18 mouse cellular contexts compared by ENCODE assay signal in genomic region chr17:46277586-46277985, GRCm38 (mm10). TPM values are rescaled to one million over a fixed set of nuclear protein-coding genes. Genes with fewer than 3 reads are reported as not detected.
A peak's percentile ranks its signal among the peaks of the same experiment; 100 is the strongest.
DNase-seq lines count a peak whose midpoint lies in the region; TF ChIP-seq lines count a peak whose summit lies in the region.
"Had no signal": no experiment of that assay in that cellular context is flagged by ENCODE, and none has a peak within 500 bp of the region (broad histone marks: within the 10 kb centered on the region; RNA-seq: fewer than 3 reads in every experiment).

No protein-coding gene starts in this region.

- H3K4me1 ChIP-seq in heart, adult 2 months (ENCODE audit: control insufficient read depth, insufficient read depth, low read length): peaks cover 13% of the 10 kb centered on the region; the same call in 1 of the 2 replicates

- intact Hi-C loops in heart, adult 2 months (cut with DNase I): no loop called here
- intact Hi-C loops in heart, postnatal 10 days (cut with DNase I): no loop called here

- no peak overlapping the region for H3K9ac ChIP-seq in heart, adult 2 months (ENCODE audit: low read depth, low read length)
- H3K9ac ChIP-seq: liver, postnatal 0 days had no signal

- no peak for TF ChIP-seq POLR2A in heart, adult 2 months (IDR thresholded peaks at IDR 0.05; ENCODE audit: insufficient read depth, low read depth, low read length)

- no peak overlapping the region for H3K4me3 ChIP-seq in heart, adult 2 months
- H3K4me3 ChIP-seq: forebrain, embryonic 10.5 days had no signal

- H3K36me3 ChIP-seq in heart, adult 2 months (ENCODE audit: control insufficient read depth, insufficient read depth, low read length): peaks cover 14% of the 10 kb centered on the region

- peaks cover 4% of the 10 kb centered on the region for H3K79me2 ChIP-seq in heart, adult 2 months (replicated peaks; ENCODE audit: control insufficient read depth, insufficient read depth, low read length)

- WGBS in heart, adult 2 months: 50% methylated on average over 4 of the region's 4 CpGs

- TF ChIP-seq EP300 in heart, adult 2 months (IDR thresholded peaks at IDR 0.05; ENCODE audit: insufficient read depth, low read depth, low read length): no peak

- peak overlapping the region; percentile 57 for H3K27ac ChIP-seq in heart, adult 2 months

- no peak for TF ChIP-seq CTCF in heart, adult 2 months (IDR thresholded peaks at IDR 0.05)

- H3K27me3 ChIP-seq in heart, adult 2 months (ENCODE audit: control insufficient read depth, insufficient read depth, low read length): no peaks in the 10 kb centered on the region

- no peak for DNase-seq in heart, adult 2 months
- DNase-seq in heart, postnatal 10 days: no peak
- DNase-seq in 3134 (ENCODE audit: extremely low read depth, insufficient read length, low spot score): peak; percentile 77
- DNase-seq in adipocyte (ENCODE audit: low spot score): peak; percentile 44
- DNase-seq in forelimb bud, embryonic 11.5 days (ENCODE audit: low read depth, low spot score): peak; percentile 49
- DNase-seq in layer of hippocampus, adult 11-12 months (ENCODE audit: low spot score): no peak
- no peak for DNase-seq in gastrocnemius, postnatal 4 days (ENCODE audit: low spot score in 2 of 2)
- no peak for DNase-seq in testis, postnatal 14 days (ENCODE audit: low spot score)
- DNase-seq: adrenal gland, adult 8-10 months; cerebellum, postnatal 36 days; gastrocnemius, postnatal 14 days; kidney, adult 8-10 months; liver, postnatal 0 days; right cerebral cortex, postnatal 14 days; thymus, postnatal 4 days had no signal

RNA-seq across cellular contexts. Expression of gene Tjap1, which starts 5.2 kb away (rescaled TPM):
- 10 to 100 TPM; 28.3 to 34.7 TPM for total RNA-seq in heart, adult 2 months (2021)
- polyA plus RNA-seq in heart, adult 2 months (2012; rRNA removed): 35.8 and 39.1 TPM in 2 replicates
- total RNA-seq in heart, postnatal 10 days (2021): 10 to 100 TPM; 54.0 to 56.3 TPM
- total RNA-seq in gastrocnemius, postnatal 4 days (2021): 10 to 100 TPM; 79.8 to 90.9 TPM

RNA-seq across cellular contexts. Expression of gene Dlk2, which starts 19.6 kb away (rescaled TPM):
- under 1 TPM; 0.23 to 0.39 TPM for total RNA-seq in heart, adult 2 months (2021)
- polyA plus RNA-seq in heart, adult 2 months (2012; rRNA removed): 0.35 and 0.74 TPM in 2 replicates
- 1 to 10 TPM in 1 of 2 experiments, under 1 TPM in 1; 0.57 to 1.0 TPM for total RNA-seq in heart, postnatal 10 days (2021)
- 1 to 10 TPM; 1.2 to 1.5 TPM for total RNA-seq in gastrocnemius, postnatal 4 days (2021)
- total RNA-seq: megakaryocyte progenitor cell, adult 5-6 weeks; monocyte, adult 5-6 weeks had no signal
- polyA plus RNA-seq: liver, postnatal 0 days had no signal

RNA-seq across cellular contexts. Expression of gene Lrrc73, which starts 24.3 kb away (rescaled TPM):
- under 1 TPM; 0.21 to 0.34 TPM for total RNA-seq in heart, adult 2 months (2021)
- polyA plus RNA-seq in heart, adult 2 months (2012; rRNA removed): 0.59 and 0.70 TPM in 2 replicates
- total RNA-seq in heart, postnatal 10 days (2021): under 1 TPM; 0.38 to 0.40 TPM
- 1 to 10 TPM in 1 of 2 experiments, under 1 TPM in 1; 0.73 to 1.1 TPM for total RNA-seq in gastrocnemius, postnatal 4 days (2021)
- total RNA-seq: monocyte, adult 5-6 weeks had no signal
- polyA plus RNA-seq: liver, postnatal 0 days had no signal

RNA-seq across cellular contexts. Expression of gene Yipf3, which starts 29.7 kb away (rescaled TPM):
- total RNA-seq in heart, adult 2 months (2021): 10 to 100 TPM; 72.4 to 82.8 TPM
- polyA plus RNA-seq in heart, adult 2 months (2012; rRNA removed): 136 and 142 TPM in 2 replicates
- 10 to 100 TPM; 69.3 to 75.1 TPM for total RNA-seq in heart, postnatal 10 days (2021)
- 10 to 100 TPM; 76.8 to 81.5 TPM for total RNA-seq in gastrocnemius, postnatal 4 days (2021)

RNA-seq across cellular contexts. Expression of gene Polr1c, which starts 29.7 kb away (rescaled TPM):
- 10 to 100 TPM; 20.2 to 24.7 TPM for total RNA-seq in heart, adult 2 months (2021)
- 19.1 and 25.8 TPM in 2 replicates for polyA plus RNA-seq in heart, adult 2 months (2012; rRNA removed)
- 10 to 100 TPM; 23.8 to 26.9 TPM for total RNA-seq in heart, postnatal 10 days (2021)
- total RNA-seq in gastrocnemius, postnatal 4 days (2021): 10 to 100 TPM; 35.1 to 35.6 TPM

Comparison
In these comparisons a context has a peak if more than half of its experiments do, and no peak if none do; other contexts are left out.
1. DNase-seq: peak in 3134 (single experiment), adipocyte (single experiment) and forelimb bud, embryonic 11.5 days (single experiment); none in heart, adult 2 months (0 of 2), heart, postnatal 10 days (0 of 2), layer of hippocampus, adult 11-12 months (single experiment), gastrocnemius, postnatal 4 days (0 of 2) and testis, postnatal 14 days (single experiment).